Mouse (Mus musculus) G1E (cell line): ENCODE measurements around the gene Acadvl. TPM values are rescaled to one million over a fixed set of nuclear protein-coding genes. Genes with fewer than 3 reads are reported as not detected.

Source experiments
- ATAC-seq: 2 replicates; pipeline ENCODE4 v1.8.0; 2016; ENCODE audit warnings: mild to moderate bottlenecking; ENCODE audit not compliant: insufficient number of reproducible peaks, poor library complexity, low FRiP score, severe bottlenecking; ENCODE audit errors: extremely low read depth
- DNase-seq: peaks from one replicate; pipeline ENCODE4 v3.0.0; 2012; ENCODE audit warnings: low spot score
- H3K27me3 ChIP-seq: 2 replicates; pipeline ENCODE4 v1.6.1; 2012; ENCODE audit warnings: mild to moderate bottlenecking, low read length, inconsistent platforms; ENCODE audit not compliant: insufficient read depth
- H3K36me3 ChIP-seq: replicated peaks from 2 replicates; pipeline ENCODE3; 2012; ENCODE audit warnings: mild to moderate bottlenecking, inconsistent platforms
- H3K4me1 ChIP-seq: 2 replicates; pipeline ENCODE4 v1.6.1; 2012; ENCODE audit warnings: low read depth, low read length, inconsistent platforms, mixed read lengths; ENCODE audit not compliant: insufficient read depth
- H3K4me3 ChIP-seq: 2 replicates; pipeline ENCODE4 v1.5.1; 2012; ENCODE audit warnings: low read depth, mild to moderate bottlenecking, inconsistent platforms, low read length, moderate library complexity, mixed read lengths
- H3K9me3 ChIP-seq: replicated peaks from 2 replicates; pipeline ENCODE4 v1.6.1; 2012; ENCODE audit warnings: inconsistent platforms
- CTCF ChIP-seq: IDR thresholded peaks from 2 replicates; pipeline ENCODE4 v1.5.1; 2012; ENCODE audit warnings: low read depth, low read length, inconsistent platforms, mixed read lengths
- GATA1 ChIP-seq: IDR thresholded peaks from 2 replicates; pipeline ENCODE4 v1.6.1; 2012; ENCODE audit warnings: borderline replicate concordance, low read length, inconsistent platforms, mixed read lengths
- GATA2 ChIP-seq: IDR thresholded peaks from 2 replicates; pipeline ENCODE4 v1.6.1; 2012; ENCODE audit warnings: low read depth, low read length, inconsistent platforms, borderline replicate concordance
- POLR2AphosphoS5 ChIP-seq: IDR thresholded peaks from 2 replicates; pipeline ENCODE4 v1.6.1; 2012; ENCODE audit warnings: low read depth, low read length, inconsistent platforms; ENCODE audit not compliant: insufficient replicate concordance
- TAL1 ChIP-seq: conservative IDR thresholded peaks from 2 replicates; pipeline ENCODE4 v1.6.1; 2012; ENCODE audit warnings: low read depth, low read length, inconsistent platforms, mixed read lengths
- polyA plus RNA-seq: library from polyadenylated mRNA; stranded (reverse); fragments of >175 nt; gene quantifications from 2 replicates; pipeline ENCODE4 v1.2.3, GENCODE M21; 2012
- total RNA-seq, 2 experiments: library from RNA; stranded (forward) in 1 of 2; stranded (reverse) in 1 of 2; fragments of 200-1000 nt in 1 of 2; fragments of >200 nt in 1 of 2; fragmentation: Nextera tagmentation in 1 of 2; gene quantifications; 2 replicates each; pipeline ENCODE4 v1.2.3; 2014 to 2017

Gene Acadvl
- total and polyA plus RNA-seq, 3 experiments, result 16.3 to 31.7 (median 16.3) TPM

- DNase-seq, result no peak
- peaks cover 86% of the 10 kb centered on the region for H3K36me3 ChIP-seq
- H3K27me3 ChIP-seq, result no peaks in the 10 kb centered on the region
- TF ChIP-seq GATA1 (no peak), TAL1 (no peak), POLR2AphosphoS5 (no peak), GATA2 (no peak)
- no peaks in the 10 kb centered on the region for H3K9me3 ChIP-seq
- ATAC-seq, result no peak
- peaks cover 48% of the 10 kb centered on the region for H3K4me1 ChIP-seq
- no peak overlapping the region for H3K4me3 ChIP-seq
These were observed 9.7 kb downstream of the Acadvl start for GRCm38 (mm10) chr11:70005521-70005920.

GRCm38 (mm10) chr11:70002471-70002870 lies 12.7 kb downstream of the Acadvl start:
- ATAC-seq (no peak), DNase-seq (no peak)
- no peaks in the 10 kb centered on the region for H3K27me3 ChIP-seq
- peak overlapping the region; percentile 1; the same call in 1 of the 2 replicates for H3K4me3 ChIP-seq
- H3K36me3 ChIP-seq, result peaks cover 86% of the 10 kb centered on the region
- H3K4me1 ChIP-seq, result peaks cover 75% of the 10 kb centered on the region
- H3K9me3 ChIP-seq, result no peaks in the 10 kb centered on the region
- TF ChIP-seq GATA2, result no peak

- TF ChIP-seq TAL1, result no peak
- peak; percentile 68 for TF ChIP-seq CTCF
- ATAC-seq, result no peak
- DNase-seq, result no peak
- Histone ChIP-seq H3K4me3 (peak overlapping the region; percentile 5; the same call in 1 of the 2 replicates), H3K27me3 (no peaks in the 10 kb centered on the region), H3K9me3 (no peaks in the 10 kb centered on the region), H3K4me1 (peaks cover 76% of the 10 kb centered on the region), H3K36me3 (peaks cover 82% of the 10 kb centered on the region)
These were observed 13.3 kb downstream of the Acadvl start for GRCm38 (mm10) chr11:70001865-70002264.

GRCm38 (mm10) chr11:70001159-70001558 lies 14.1 kb downstream of the Acadvl start:
- peaks cover 74% of the 10 kb centered on the region for H3K36me3 ChIP-seq
- no peak for ATAC-seq
- no peaks in the 10 kb centered on the region for H3K9me3 ChIP-seq
- H3K4me3 ChIP-seq, result peak overlapping the region; percentile 91
- no peak for TF ChIP-seq GATA1
- no peak for TF ChIP-seq TAL1
- no peak for TF ChIP-seq GATA2
- TF ChIP-seq POLR2AphosphoS5, result no peak
- TF ChIP-seq CTCF, result no peak
- no peak for DNase-seq
- peaks cover 76% of the 10 kb centered on the region for H3K4me1 ChIP-seq
- H3K27me3 ChIP-seq, result no peaks in the 10 kb centered on the region

- H3K36me3 ChIP-seq, result peaks cover 67% of the 10 kb centered on the region
- TF ChIP-seq GATA2 (peak; percentile 38; the same call in 1 of the 2 replicates), GATA1 (no peak)
- H3K27me3 ChIP-seq, result no peaks in the 10 kb centered on the region
- peak within 1 kb of the TSS; percentile 91 for H3K4me3 ChIP-seq
- DNase-seq (peak; percentile 83), ATAC-seq (peak; percentile 29)
- H3K9me3 ChIP-seq, result no peaks in the 10 kb centered on the region
- H3K4me1 ChIP-seq, result peaks cover 72% of the 10 kb centered on the region
These were observed 14.8 kb downstream of the Acadvl start, which contains the start of gene Dvl2 for GRCm38 (mm10) chr11:70000396-70000898. Gene Dvl2, plus strand, starts transcription at chr11:70000595.

GRCm38 (mm10) chr11:69999666-70000065 lies 15.5 kb downstream of the Acadvl start:
- Histone ChIP-seq H3K4me1 (peaks cover 74% of the 10 kb centered on the region), H3K27me3 (no peaks in the 10 kb centered on the region), H3K9me3 (no peaks in the 10 kb centered on the region), H3K36me3 (peaks cover 61% of the 10 kb centered on the region), H3K4me3 (peak overlapping the region; percentile 57; the same call in 1 of the 2 replicates)
- DNase-seq (no peak), ATAC-seq (no peak)
- TF ChIP-seq POLR2AphosphoS5 (no peak), CTCF (no peak), GATA1 (no peak), TAL1 (no peak), GATA2 (no peak)

- Histone ChIP-seq H3K4me3 (peak overlapping the region; percentile 57; the same call in 1 of the 2 replicates), H3K36me3 (peaks cover 61% of the 10 kb centered on the region)
- TF ChIP-seq GATA2 (peak; percentile 50; the same call in 1 of the 2 replicates), GATA1 (no peak)
These were observed 16.4 kb downstream of the Acadvl start for GRCm38 (mm10) chr11:69998567-69999491.

More at GRCm38 (mm10) chr11:69998567-69999491, 16.4 kb downstream of the Acadvl start:
- peaks cover 75% of the 10 kb centered on the region for H3K4me1 ChIP-seq
- DNase-seq (peak; percentile 49), ATAC-seq (no peak)
- no peaks in the 10 kb centered on the region for H3K9me3 ChIP-seq
- no peaks in the 10 kb centered on the region for H3K27me3 ChIP-seq
